Mouse (Mus musculus): ENCODE data around the gene Gm5039. TPM values are rescaled to one million over a fixed set of nuclear protein-coding genes. Genes with fewer than 3 reads are reported as not detected.

Gm5039 gene
- not detected for polyA plus RNA-seq (2015; fragmentation: Illumina TruSeq; extraction: RNeasy Lipid Tissue Mini Kit (QIAGEN cat#74804); ENCODE audit: low read depth, low replicate concordance)

GRCm38 (mm10) chr12:88323926-88324325, at the start of gene Gm5039:
Gene Gm5039 (minus strand): TSS chr12:88324026.

GRCm38 (mm10) chr12:88360441-88361119, 36.8 kb upstream of the Gm5039 start, which contains the start of gene Adck1:
Gene Adck1 (plus strand): TSS chr12:88360554.

DNA sequence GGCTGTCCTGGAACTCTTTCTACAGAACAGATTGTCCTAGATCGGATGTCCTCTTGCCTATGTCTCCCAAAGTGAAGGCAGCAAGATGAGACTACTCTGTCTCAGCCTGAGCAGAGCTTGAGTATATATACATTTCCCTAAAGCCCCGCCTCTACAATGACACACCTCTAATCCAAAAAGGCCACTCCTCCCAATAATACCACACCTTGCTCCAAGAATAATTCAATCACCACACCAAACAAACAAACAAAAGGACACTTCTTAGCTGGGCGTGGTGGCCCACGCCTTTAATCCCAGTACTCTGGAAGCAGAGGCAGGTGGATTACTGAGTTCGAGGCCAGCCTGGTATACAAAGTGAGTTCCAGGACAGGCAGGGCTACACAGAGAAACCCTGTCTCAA, 49.4 kb downstream of the Gm5039 start, which contains the start of gene Gm5662:
Gene Gm5662 (minus strand): TSS at position 101 of the 400 bp plus-strand sequence.

Other genes starting within 250 kb of the Gm5039 start
- gene Gm16368, start 240.3 kb downstream of the Gm5039 start, polyA plus RNA-seq (2015; fragmentation: Illumina TruSeq; extraction: RNeasy Lipid Tissue Mini Kit (QIAGEN cat#74804); ENCODE audit: low read depth, low replicate concordance), result not detected
- not detected for gene Gm10436, start 141.9 kb downstream of the Gm5039 start, polyA plus RNA-seq (2015; fragmentation: Illumina TruSeq; extraction: RNeasy Lipid Tissue Mini Kit (QIAGEN cat#74804); ENCODE audit: low read depth, low replicate concordance)
- gene Gm8332, start 73.9 kb downstream of the Gm5039 start, polyA plus RNA-seq (2015; fragmentation: Illumina TruSeq; extraction: RNeasy Lipid Tissue Mini Kit (QIAGEN cat#74804); ENCODE audit: low read depth, low replicate concordance), result not detected
- not detected for gene Gm5662, start 49.5 kb downstream of the Gm5039 start, polyA plus RNA-seq (2015; fragmentation: Illumina TruSeq; extraction: RNeasy Lipid Tissue Mini Kit (QIAGEN cat#74804); ENCODE audit: low read depth, low replicate concordance)
- gene Adck1, start 36.5 kb upstream of the Gm5039 start, polyA plus RNA-seq (2015; fragmentation: Illumina TruSeq; extraction: RNeasy Lipid Tissue Mini Kit (QIAGEN cat#74804); ENCODE audit: low read depth, low replicate concordance), result 35.2 TPM

Measured in brain, adult 10 weeks (tissue).